Mouse (Mus musculus) liver, embryonic 14.5 days (tissue): ENCODE results near the gene Flrt1.

Experiments
- CTCF ChIP-seq: IDR thresholded peaks from 2 replicates; pipeline ENCODE4 v1.5.1; 2016; ENCODE audit warnings: antibody characterized with exemption, low read depth, control low read depth
- EP300 ChIP-seq: IDR thresholded peaks from 2 replicates; pipeline ENCODE4 v1.6.1; 2016; ENCODE audit warnings: antibody characterized with exemption, low read depth

DNA sequence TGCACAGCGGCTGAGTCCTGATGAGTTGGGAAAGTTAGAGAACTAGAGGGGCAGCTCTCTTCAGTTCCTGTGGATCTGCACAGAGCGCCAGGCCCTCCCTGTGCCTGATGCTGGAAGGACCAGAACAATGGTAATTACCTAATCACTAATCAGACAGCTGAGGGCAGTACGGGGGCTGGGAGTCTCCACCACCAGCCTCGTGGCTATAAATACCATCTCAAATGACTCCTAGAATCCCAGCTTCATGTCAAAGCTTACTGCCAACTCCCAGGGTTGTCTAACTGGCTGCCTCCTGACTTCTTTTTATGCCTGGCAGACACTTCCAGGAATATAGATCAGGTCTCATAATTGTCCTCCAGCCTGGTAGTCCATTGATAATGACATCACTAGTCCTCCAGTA, 60.8 kb downstream of the Flrt1 start:
- TF ChIP-seq CTCF = no peak
- no peak for TF ChIP-seq EP300
